Mouse (Mus musculus) limb, embryonic 14.5 days (tissue): ENCODE data around the gene Crhr1. TPM values are rescaled to one million over a fixed set of nuclear protein-coding genes. Genes with fewer than 3 reads are reported as not detected.

Source experiments
- ATAC-seq: fragments of 200-750 bp; cut with Nextera tagmentation; 2 replicates; pipeline ENCODE4 v1.8.0; 2017; ENCODE audit warnings: low read depth, moderate number of reproducible peaks, moderate TSS enrichment; ENCODE audit not compliant: low FRiP score
- DNase-seq: peaks from one replicate; pipeline ENCODE4 v3.0.0-alpha.2; 2015; ENCODE audit warnings: low spot score
- H3K27ac ChIP-seq: fragments of 300-500 bp; sonication (generic); replicated peaks from 2 replicates; pipeline ENCODE4 v1.5.1; 2014; ENCODE audit warnings: low read depth, mild to moderate bottlenecking, low read length, moderate library complexity, mixed read lengths
- H3K27me3 ChIP-seq: fragments of 300-500 bp; sonication (generic); 2 replicates; pipeline ENCODE4 v1.6.1; 2014; ENCODE audit warnings: low read length, mixed read lengths; ENCODE audit not compliant: control insufficient read depth, insufficient read depth
- H3K36me3 ChIP-seq: fragments of 300-500 bp; sonication (generic); 2 replicates; pipeline ENCODE4 v1.6.1; 2014; ENCODE audit warnings: mild to moderate bottlenecking, low read length, moderate library complexity, mixed read lengths; ENCODE audit not compliant: control insufficient read depth, insufficient read depth
- H3K4me1 ChIP-seq: fragments of 300-500 bp; sonication (generic); 2 replicates; pipeline ENCODE4 v1.6.1; 2014; ENCODE audit warnings: antibody characterized with exemption, low read length, mixed read lengths; ENCODE audit not compliant: control insufficient read depth, insufficient read depth
- H3K4me2 ChIP-seq: fragments of 300-500 bp; sonication (generic); replicated peaks from 2 replicates; pipeline ENCODE4 v1.6.1; 2014; ENCODE audit warnings: low read depth, mild to moderate bottlenecking, low read length, moderate library complexity; ENCODE audit not compliant: severe bottlenecking
- H3K4me3 ChIP-seq: fragments of 300-500 bp; sonication (generic); replicated peaks from 2 replicates; pipeline ENCODE4 v1.5.1; 2014; ENCODE audit warnings: low read length
- H3K9ac ChIP-seq: fragments of 300-500 bp; sonication (generic); 2 replicates; pipeline ENCODE4 v1.6.1; 2014; ENCODE audit warnings: mild to moderate bottlenecking, low read depth, low read length, moderate library complexity; ENCODE audit not compliant: severe bottlenecking
- H3K9me3 ChIP-seq: fragments of 300-500 bp; sonication (generic); 2 replicates; pipeline ENCODE4 v1.6.1; 2016; ENCODE audit warnings: low read length; ENCODE audit not compliant: control insufficient read depth
- POLR2A ChIP-seq: fragments of 200-500 bp; IDR thresholded peaks from 2 replicates; pipeline ENCODE4 v1.8.0; 2012; ENCODE audit warnings: inconsistent platforms, mild to moderate bottlenecking, moderate library complexity, borderline replicate concordance; ENCODE audit not compliant: insufficient read depth, insufficient read length; ENCODE audit errors: extremely low read depth
- WGBS: fragments of 180-500 bp; shearing (Covaris S2); extraction: QIAGEN DNeasy Blood & Tissue Kit; methylation state at CpG from one replicate; pipeline ENCODE4 v1.1.7; 2014; 5-methylcytosine and 5-hydroxymethylcytosine counted together
- polyA plus RNA-seq, 2 experiments: library from polyadenylated mRNA; depleted of rRNA in 1 of 2; stranded (reverse) in 1 of 2; unstranded in 1 of 2; fragments of >200 nt; fragmentation: Nextera tagmentation in 1 of 2; extraction: Ambion mirVana in 1 of 2; gene quantifications; 2 replicates each; pipeline versions ENCODE4 v1.2.1 to v1.2.3; 2012 to 2014

Crhr1 gene
- polyA plus RNA-seq, 2 experiments = 0.09 TPM; not detected in 1

DNA sequence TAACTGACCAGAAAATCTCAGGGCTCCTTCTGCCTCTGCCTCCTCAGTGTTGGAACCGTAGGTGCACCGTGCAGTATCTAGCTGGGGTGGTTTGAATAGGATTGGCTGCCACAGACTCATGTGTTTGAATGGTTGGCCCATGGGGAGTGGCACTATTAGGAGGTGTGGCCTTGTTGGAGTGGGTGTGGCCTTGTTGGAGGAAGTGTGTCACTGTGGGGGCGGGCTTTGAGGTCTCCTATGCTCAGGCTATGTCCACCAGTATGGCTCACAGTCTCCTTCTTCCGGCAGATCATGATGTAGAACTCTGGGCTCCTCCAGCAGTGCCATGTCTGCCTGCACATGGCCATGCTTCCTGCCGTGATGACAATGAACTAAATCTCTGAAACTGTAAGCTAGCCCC lies 89.1 kb downstream of the Crhr1 start:
- Histone ChIP-seq H3K4me1 (no peaks in the 10 kb centered on the region), H3K36me3 (no peaks in the 10 kb centered on the region), H3K9ac (no peak overlapping the region), H3K4me3 (no peak overlapping the region), H3K4me2 (no peak overlapping the region), H3K27me3 (no peaks in the 10 kb centered on the region), H3K9me3 (no peaks in the 10 kb centered on the region), H3K27ac (no peak overlapping the region)
- DNase-seq = no peak
- 73% methylated on average over 5 of the region's 5 CpGs for WGBS
- ATAC-seq = no peak
- TF ChIP-seq POLR2A = no peak

- Histone ChIP-seq H3K9me3 (no peaks in the 10 kb centered on the region), H3K9ac (no peak overlapping the region), H3K27ac (no peak overlapping the region), H3K4me2 (no peak overlapping the region), H3K4me1 (no peaks in the 10 kb centered on the region), H3K27me3 (no peaks in the 10 kb centered on the region), H3K36me3 (no peaks in the 10 kb centered on the region), H3K4me3 (no peak overlapping the region)
- 78% methylated on average over 9 of the region's 9 CpGs for WGBS
- DNase-seq (no peak), ATAC-seq (no peak)
- TF ChIP-seq POLR2A = no peak
Measured at GRCm38 (mm10) chr11:104223301-104223700, 90.6 kb downstream of the Crhr1 start.

Other genes with a start within 250 kb of the Crhr1 start
- gene Nsf, start 178.8 kb upstream of the Crhr1 start, polyA plus RNA-seq (2012; rRNA removed) = 33.5 and 39.7 TPM in 2 replicates
- 43.6 and 44.9 TPM in 2 replicates for gene Nsf, start 178.8 kb upstream of the Crhr1 start, polyA plus RNA-seq (2014; fragmentation: Nextera tagmentation; extraction: Ambion mirVana)
- gene Arf2, start 166.1 kb upstream of the Crhr1 start, polyA plus RNA-seq (2012; rRNA removed) = 47.0 and 52.7 TPM in 2 replicates
- gene Arf2, start 166.1 kb upstream of the Crhr1 start, polyA plus RNA-seq (2014; fragmentation: Nextera tagmentation; extraction: Ambion mirVana) = 75.2 and 78.7 TPM in 2 replicates
- gene Sppl2c, start 53.5 kb downstream of the Crhr1 start, polyA plus RNA-seq (2012; rRNA removed) = not detected in 2 replicates
- gene Sppl2c, start 53.5 kb downstream of the Crhr1 start, polyA plus RNA-seq (2014; fragmentation: Nextera tagmentation; extraction: Ambion mirVana) = not detected in 2 replicates
- 2.2 and 2.6 TPM in 2 replicates for gene Mapt, start 98.5 kb downstream of the Crhr1 start, polyA plus RNA-seq (2012; rRNA removed)
- 1.8 and 2.2 TPM in 2 replicates for gene Mapt, start 98.5 kb downstream of the Crhr1 start, polyA plus RNA-seq (2014; fragmentation: Nextera tagmentation; extraction: Ambion mirVana)